Mouse (Mus musculus) T-cell, adult 2 months (primary cell): ENCODE data around the gene Agap2.

Experiments used
- DNase-seq: peaks from one replicate; pipeline ENCODE4 v3.0.0; 2022; ENCODE audit warnings: low spot score

Agap2 gene

GRCm38 (mm10) chr10:127075080-127075479 lies at the start of gene Agap2:
Gene Agap2, plus strand, starts transcription at chr10:127075284.
- DNase-seq = peak; percentile 86

- peak; percentile 84 for DNase-seq
Observed at GRCm38 (mm10) chr10:127030336-127031296, 44.5 kb upstream of the Agap2 start, which contains the start of gene Tsfm. Gene Tsfm, minus strand, starts transcription at chr10:127030840.

GRCm38 (mm10) chr10:127033301-127033741 lies 41.8 kb upstream of the Agap2 start:
- no peak for DNase-seq

- no peak for DNase-seq
Observed at GRCm38 (mm10) chr10:127036273-127036672, 38.8 kb upstream of the Agap2 start.

- DNase-seq = no peak
Observed at GRCm38 (mm10) chr10:127037641-127038040, 37.4 kb upstream of the Agap2 start.

GRCm38 (mm10) chr10:127040569-127041214 lies 34.4 kb upstream of the Agap2 start:
- no peak for DNase-seq

GRCm38 (mm10) chr10:127041274-127041766 lies 33.8 kb upstream of the Agap2 start, which contains the start of the genes Mettl1 and Eef1akmt3:
Gene Mettl1, plus strand, starts transcription at chr10:127041414.
Gene Eef1akmt3, minus strand, starts transcription at chr10:127041513.
- DNase-seq = no peak

GRCm38 (mm10) chr10:127041774-127042338 lies 33.2 kb upstream of the Agap2 start:
- peak; percentile 83 for DNase-seq

- no peak for DNase-seq
Observed at GRCm38 (mm10) chr10:127042468-127043115, 32.5 kb upstream of the Agap2 start.

GRCm38 (mm10) chr10:127043187-127043586 lies 31.9 kb upstream of the Agap2 start:
- no peak for DNase-seq

- DNase-seq = no peak
Observed at GRCm38 (mm10) chr10:127047954-127048353, 27.1 kb upstream of the Agap2 start, which contains the start of gene Cyp27b1. Gene Cyp27b1, plus strand, starts transcription at chr10:127048250.

GRCm38 (mm10) chr10:127048608-127049394 lies 26.3 kb upstream of the Agap2 start:
- no peak for DNase-seq

GRCm38 (mm10) chr10:127049395-127050118 lies 25.5 kb upstream of the Agap2 start:
- DNase-seq = no peak

- DNase-seq = no peak
Observed at GRCm38 (mm10) chr10:127050119-127050474, 25.0 kb upstream of the Agap2 start.

- no peak for DNase-seq
Observed at GRCm38 (mm10) chr10:127054646-127055045, 20.4 kb upstream of the Agap2 start.

- DNase-seq = no peak
Observed at GRCm38 (mm10) chr10:127055406-127055805, 19.7 kb upstream of the Agap2 start.

- no peak for DNase-seq
Observed at GRCm38 (mm10) chr10:127056490-127056889, 18.6 kb upstream of the Agap2 start.

GRCm38 (mm10) chr10:127058161-127058560 lies 16.9 kb upstream of the Agap2 start:
- DNase-seq = peak; percentile 79

GRCm38 (mm10) chr10:127058708-127059107 lies 16.4 kb upstream of the Agap2 start:
- no peak for DNase-seq
